Mouse (Mus musculus) midbrain, postnatal 0 days (tissue): ENCODE measurements around the gene Epha3. TPM values are rescaled to one million over a fixed set of nuclear protein-coding genes. Genes with fewer than 3 reads are reported as not detected.

Experiments
- ATAC-seq: fragments of 200-750 bp; cut with Nextera tagmentation; 2 replicates; pipeline ENCODE4 v1.8.0; 2017; ENCODE audit warnings: moderate number of reproducible peaks, mild to moderate bottlenecking, moderate TSS enrichment, moderate library complexity; ENCODE audit not compliant: low FRiP score
- DNase-seq: peaks from one replicate; pipeline ENCODE4 v3.0.0-alpha.2; 2015; ENCODE audit warnings: low spot score
- H3K27ac ChIP-seq: fragments of 300-500 bp; sonication (generic); 2 replicates; pipeline ENCODE4 v1.5.1; 2014; ENCODE audit warnings: low read depth, mild to moderate bottlenecking, low read length, mixed read lengths
- H3K27me3 ChIP-seq: fragments of 300-500 bp; sonication (generic); 2 replicates; pipeline ENCODE4 v1.6.1; 2014; ENCODE audit warnings: low read length, control low read depth, mixed read lengths; ENCODE audit not compliant: insufficient read depth
- H3K36me3 ChIP-seq: fragments of 300-500 bp; sonication (generic); 2 replicates; pipeline ENCODE4 v1.6.1; 2014; ENCODE audit warnings: low read length, control low read depth, mixed read lengths; ENCODE audit not compliant: insufficient read depth
- H3K4me1 ChIP-seq: fragments of 300-500 bp; sonication (generic); 2 replicates; pipeline ENCODE4 v1.6.1; 2014; ENCODE audit warnings: mild to moderate bottlenecking, control low read depth, antibody characterized with exemption, low read length, mixed read lengths; ENCODE audit not compliant: insufficient read depth
- H3K4me2 ChIP-seq: fragments of 300-500 bp; sonication (generic); 2 replicates; pipeline ENCODE4 v1.6.1; 2014; ENCODE audit warnings: low read depth, mild to moderate bottlenecking, low read length, mixed read lengths; ENCODE audit not compliant: poor library complexity, severe bottlenecking
- H3K4me3 ChIP-seq: fragments of 300-500 bp; sonication (generic); 2 replicates; pipeline ENCODE4 v1.5.1; 2014; ENCODE audit warnings: low read depth, mild to moderate bottlenecking, low read length, moderate library complexity
- H3K9ac ChIP-seq: fragments of 300-500 bp; sonication (generic); replicated peaks from 2 replicates; pipeline ENCODE4 v1.6.1; 2014; ENCODE audit warnings: mild to moderate bottlenecking, low read length, moderate library complexity, mixed read lengths; ENCODE audit not compliant: poor library complexity, severe bottlenecking
- H3K9me3 ChIP-seq: fragments of 300-500 bp; sonication (generic); 2 replicates; pipeline ENCODE4 v1.6.1; 2016; ENCODE audit warnings: low read length, control low read depth
- CTCF ChIP-seq: IDR thresholded peaks from 2 replicates; pipeline ENCODE4 v1.5.1; 2016; ENCODE audit warnings: antibody characterized with exemption, mild to moderate bottlenecking
- WGBS: fragments of 180-500 bp; shearing (Covaris S2); extraction: QIAGEN DNeasy Blood & Tissue Kit; methylation state at CpG from one replicate; pipeline ENCODE4 v1.1.7; 2014; 5-methylcytosine and 5-hydroxymethylcytosine counted together
- polyA plus RNA-seq: library from polyadenylated mRNA; unstranded; fragments of >200 nt; fragmentation: Nextera tagmentation; extraction: Ambion mirVana; gene quantifications from 2 replicates; pipeline ENCODE4 v1.2.1, GENCODE M21; 2015
- total RNA-seq: library from RNA; depleted of rRNA; stranded (reverse); fragments of >200 nt; gene quantifications from 2 replicates; pipeline ENCODE4 v1.2.3, GENCODE M21; 2014

Epha3 gene
- total and polyA plus RNA-seq, 2 experiments from 2014 or later = 8.6 to 11.5 TPM

- TF ChIP-seq CTCF = no peak
- WGBS = 1% methylated on average over 11 of the region's 11 CpGs
- no peaks in the 10 kb centered on the region for H3K4me1 ChIP-seq
- no peaks in the 10 kb centered on the region for H3K9me3 ChIP-seq
- peak overlapping the region; percentile 50 for H3K4me3 ChIP-seq
- H3K27ac ChIP-seq = peak overlapping the region; percentile 13
- no peaks in the 10 kb centered on the region for H3K27me3 ChIP-seq
- H3K36me3 ChIP-seq = no peaks in the 10 kb centered on the region
- H3K4me2 ChIP-seq = peak overlapping the region; percentile 83
- peak; percentile 15 for DNase-seq
- H3K9ac ChIP-seq = peak overlapping the region; percentile 57
- ATAC-seq = no peak
Measured at GRCm38 (mm10) chr16:63857561-63857960, 6.4 kb downstream of the Epha3 start.

- H3K36me3 ChIP-seq = no peaks in the 10 kb centered on the region
- ATAC-seq (peak; percentile 95), DNase-seq (peak; percentile 91)
- H3K9me3 ChIP-seq = no peaks in the 10 kb centered on the region
- H3K4me3 ChIP-seq = peak overlapping the region; percentile 50
- no peaks in the 10 kb centered on the region for H3K27me3 ChIP-seq
- H3K4me1 ChIP-seq = no peaks in the 10 kb centered on the region
- peak overlapping the region; percentile 13 for H3K27ac ChIP-seq
- TF ChIP-seq CTCF = peak; percentile 83
- WGBS = 3% methylated on average over 28 of the region's 33 CpGs
- peak overlapping the region; percentile 57 for H3K9ac ChIP-seq
- H3K4me2 ChIP-seq = peak overlapping the region; percentile 83
Measured at GRCm38 (mm10) chr16:63856658-63857552, 7.1 kb downstream of the Epha3 start.

- Histone ChIP-seq H3K9ac (no peak overlapping the region), H3K9me3 (no peaks in the 10 kb centered on the region), H3K4me1 (no peaks in the 10 kb centered on the region), H3K27ac (no peak overlapping the region), H3K36me3 (no peaks in the 10 kb centered on the region), H3K4me3 (no peak overlapping the region), H3K4me2 (no peak overlapping the region), H3K27me3 (no peaks in the 10 kb centered on the region)
- WGBS = 89% methylated on average over 3 of the region's 3 CpGs
- TF ChIP-seq CTCF = no peak
- no peak for ATAC-seq
- DNase-seq = no peak
Measured at GRCm38 (mm10) chr16:63850297-63850696, 13.7 kb downstream of the Epha3 start.

GRCm38 (mm10) chr16:63842911-63843310 lies 21.1 kb downstream of the Epha3 start:
- no peak for TF ChIP-seq CTCF
- no peak overlapping the region for H3K9ac ChIP-seq
- 90% methylated on average over 2 of the region's 2 CpGs for WGBS
- H3K9me3 ChIP-seq = no peaks in the 10 kb centered on the region
- no peak overlapping the region for H3K4me2 ChIP-seq
- no peaks in the 10 kb centered on the region for H3K27me3 ChIP-seq
- ATAC-seq = no peak
- no peak for DNase-seq
- H3K27ac ChIP-seq = no peak overlapping the region
- H3K4me1 ChIP-seq = no peaks in the 10 kb centered on the region
- H3K36me3 ChIP-seq = no peaks in the 10 kb centered on the region
- H3K4me3 ChIP-seq = no peak overlapping the region

- Histone ChIP-seq H3K4me1 (no peaks in the 10 kb centered on the region), H3K27ac (no peak overlapping the region), H3K9ac (no peak overlapping the region), H3K4me3 (no peak overlapping the region), H3K4me2 (no peak overlapping the region), H3K9me3 (no peaks in the 10 kb centered on the region), H3K36me3 (no peaks in the 10 kb centered on the region), H3K27me3 (no peaks in the 10 kb centered on the region)
- DNase-seq (no peak), ATAC-seq (no peak)
- no peak for TF ChIP-seq CTCF
Measured at GRCm38 (mm10) chr16:63837466-63837865, 26.5 kb downstream of the Epha3 start.

GRCm38 (mm10) chr16:63821164-63821563 lies 42.8 kb downstream of the Epha3 start:
- no peaks in the 10 kb centered on the region for H3K27me3 ChIP-seq
- no peak overlapping the region for H3K4me2 ChIP-seq
- WGBS = 46% methylated on average over 2 of the region's 2 CpGs
- no peak for ATAC-seq
- no peaks in the 10 kb centered on the region for H3K36me3 ChIP-seq
- H3K9me3 ChIP-seq = no peaks in the 10 kb centered on the region
- no peak for DNase-seq
- H3K9ac ChIP-seq = no peak overlapping the region
- no peaks in the 10 kb centered on the region for H3K4me1 ChIP-seq
- no peak overlapping the region for H3K27ac ChIP-seq
- no peak overlapping the region for H3K4me3 ChIP-seq
- no peak for TF ChIP-seq CTCF
